Mouse (Mus musculus): Measurements from ENCODE around the gene 4930595M18Rik. TPM values are rescaled to one million over a fixed set of nuclear protein-coding genes. Genes with fewer than 3 reads are reported as not detected.

4930595M18Rik gene
- total RNA-seq (2021) = not detected
- long read RNA-seq, experiment 1 = 0 reads
- long read RNA-seq, experiment 2 = 0 reads

DNA sequence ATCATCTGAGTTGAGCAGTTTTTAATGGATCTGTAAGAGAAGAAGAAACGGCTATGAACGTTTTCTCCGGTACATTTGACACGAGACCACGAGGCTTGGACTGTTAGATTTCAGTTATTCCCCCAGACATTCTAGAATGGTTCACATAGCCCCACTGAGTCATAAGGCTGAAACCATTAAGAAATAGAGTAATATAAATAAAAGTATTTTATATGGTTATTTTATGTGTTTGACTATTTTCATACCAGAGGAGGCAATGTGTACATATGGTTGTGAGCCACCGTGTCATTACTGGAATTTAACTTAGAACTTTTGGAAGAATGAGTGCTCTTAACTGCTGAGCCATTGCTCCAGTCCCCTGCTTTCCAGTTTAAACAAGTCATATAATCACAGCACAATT lies at the start of gene 4930595M18Rik:
4930595M18Rik (minus strand) TSS at position 101 of the 400 bp plus-strand sequence.
- intact Hi-C loops (cut with DNase I) = no loop called here

DNA sequence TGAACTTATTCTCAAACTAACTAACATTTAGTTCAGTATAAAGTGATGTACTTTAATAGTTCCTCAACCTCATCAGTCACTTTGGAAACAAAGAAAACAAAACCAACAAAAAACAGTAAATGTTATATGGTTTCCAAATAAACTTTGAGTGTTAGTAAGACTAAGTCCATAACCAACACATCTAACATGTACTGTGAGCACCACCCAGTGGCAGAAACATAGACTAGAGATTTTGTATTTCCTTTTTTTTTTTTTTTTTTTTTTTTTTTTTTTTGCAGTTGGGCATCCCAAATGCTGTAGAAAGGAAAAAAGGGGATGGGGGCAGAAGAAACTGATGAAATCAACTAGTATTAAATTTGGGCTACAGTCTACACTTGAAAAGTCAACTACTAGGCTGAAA lies 14.6 kb upstream of the 4930595M18Rik start:
- intact Hi-C loops (cut with DNase I) = no loop called here
- DNase-seq = no peak

More for the DNA sequence above, at the start of gene 4930595M18Rik:
- DNase-seq = no peak
